Mouse (Mus musculus): ENCODE measurements at regions not wholly inside any gene's neighbourhood (a gene's known extent, or its start where the extent isn't known, plus 50 kb on each side); places are given as distances from the start of the nearest gene placed in this dataset.

GRCm38 (mm10) chr11:19264798-19265671, 246.2 kb upstream of the Meis1 start:
- no peak overlapping the region for H3K9ac ChIP-seq (ENCODE audit: insufficient read depth, low read depth, low read length, poor library complexity, severe bottlenecking)
- TF ChIP-seq ZC3H11A (IDR thresholded peaks at IDR 0.05; ENCODE audit: borderline replicate concordance, low read depth, low read length) (no peak), ZNF384 (IDR thresholded peaks at IDR 0.05; ENCODE audit: low read depth, low read length) (no peak), HCFC1 (IDR thresholded peaks at IDR 0.05; ENCODE audit: borderline replicate concordance, insufficient read depth, low read length) (no peak), MAFK (IDR thresholded peaks at IDR 0.05; ENCODE audit: insufficient read depth, low read depth, low read length) (no peak), CHD2 (IDR thresholded peaks at IDR 0.05; ENCODE audit: low read depth, low read length) (no peak)
- in situ Hi-C loops (cut with MboI; ENCODE audit: low sequenced_read_pairs in 2 of 2, unreplicated experiment in 2 of 2): no loop called here

GRCm38 (mm10) chr11:19265672-19265972, 246.8 kb upstream of the Meis1 start:
- H3K36me3 ChIP-seq (ENCODE audit: control insufficient read depth, insufficient read depth, low read length, poor library complexity, severe bottlenecking): no peaks in the 10 kb centered on the region
- H3K27ac ChIP-seq (ENCODE audit: insufficient read depth, low read depth, low read length, poor library complexity, severe bottlenecking): no peak overlapping the region
- no peak overlapping the region for H3K4me3 ChIP-seq (ENCODE audit: insufficient read depth in 1 of 2, low read depth in 1 of 2, low read length in 2 of 2, poor library complexity in 1 of 2, severe bottlenecking in 1 of 2)
- no peaks in the 10 kb centered on the region for H3K4me1 ChIP-seq (ENCODE audit: control insufficient read depth in 2 of 2, insufficient read depth in 2 of 2, low read length in 2 of 2, poor library complexity in 1 of 2)
- H3K9ac ChIP-seq (ENCODE audit: insufficient read depth, low read depth, low read length, poor library complexity, severe bottlenecking): no peak overlapping the region
- in situ Hi-C loops (cut with MboI; ENCODE audit: low sequenced_read_pairs in 2 of 2, unreplicated experiment in 2 of 2): no loop called here
- no peaks in the 10 kb centered on the region for H3K9me3 ChIP-seq (ENCODE audit: control insufficient read depth, insufficient read depth, low read depth, low read length)
- no peak for DNase-seq (ENCODE audit: low read depth, low spot score)
- TF ChIP-seq MAFK (IDR thresholded peaks at IDR 0.05; ENCODE audit: insufficient read depth, low read depth, low read length): no peak
- TF ChIP-seq ZNF384 (IDR thresholded peaks at IDR 0.05; ENCODE audit: low read depth, low read length): no peak
- no peak for TF ChIP-seq HCFC1 (IDR thresholded peaks at IDR 0.05; ENCODE audit: borderline replicate concordance, insufficient read depth, low read length)
- TF ChIP-seq ZC3H11A (IDR thresholded peaks at IDR 0.05; ENCODE audit: borderline replicate concordance, low read depth, low read length): no peak
- no peak for TF ChIP-seq CHD2 (IDR thresholded peaks at IDR 0.05; ENCODE audit: low read depth, low read length)

More at GRCm38 (mm10) chr11:19264798-19265671, 246.2 kb upstream of the Meis1 start:
- no peak for DNase-seq (ENCODE audit: low read depth, low spot score)
- no peaks in the 10 kb centered on the region for H3K4me1 ChIP-seq (ENCODE audit: control insufficient read depth in 2 of 2, insufficient read depth in 2 of 2, low read length in 2 of 2, poor library complexity in 1 of 2)
- H3K4me3 ChIP-seq (ENCODE audit: insufficient read depth in 1 of 2, low read depth in 1 of 2, low read length in 2 of 2, poor library complexity in 1 of 2, severe bottlenecking in 1 of 2): no peak overlapping the region
- H3K36me3 ChIP-seq (ENCODE audit: control insufficient read depth, insufficient read depth, low read length, poor library complexity, severe bottlenecking): no peaks in the 10 kb centered on the region
- H3K9me3 ChIP-seq (ENCODE audit: control insufficient read depth, insufficient read depth, low read depth, low read length): no peaks in the 10 kb centered on the region
- no peak overlapping the region for H3K27ac ChIP-seq (ENCODE audit: insufficient read depth, low read depth, low read length, poor library complexity, severe bottlenecking)

GRCm38 (mm10) chr11:19290971-19291370, 272.2 kb upstream of the Meis1 start:
- in situ Hi-C loops (cut with MboI; ENCODE audit: low sequenced_read_pairs in 2 of 2, unreplicated experiment in 2 of 2): no loop called here
- Histone ChIP-seq H3K4me1 (ENCODE audit: control insufficient read depth in 2 of 2, insufficient read depth in 2 of 2, low read length in 2 of 2, poor library complexity in 1 of 2) (no peaks in the 10 kb centered on the region), H3K36me3 (ENCODE audit: control insufficient read depth, insufficient read depth, low read length, poor library complexity, severe bottlenecking) (no peaks in the 10 kb centered on the region), H3K9me3 (ENCODE audit: control insufficient read depth, insufficient read depth, low read depth, low read length) (no peaks in the 10 kb centered on the region), H3K27ac (ENCODE audit: insufficient read depth, low read depth, low read length, poor library complexity, severe bottlenecking) (no peak overlapping the region), H3K4me3 (ENCODE audit: insufficient read depth in 1 of 2, low read depth in 1 of 2, low read length in 2 of 2, poor library complexity in 1 of 2, severe bottlenecking in 1 of 2) (no peak overlapping the region), H3K9ac (ENCODE audit: insufficient read depth, low read depth, low read length, poor library complexity, severe bottlenecking) (no peak overlapping the region)
- DNase-seq (ENCODE audit: low read depth, low spot score): no peak
- no peak for TF ChIP-seq ZC3H11A (IDR thresholded peaks at IDR 0.05; ENCODE audit: borderline replicate concordance, low read depth, low read length)
- no peak for TF ChIP-seq HCFC1 (IDR thresholded peaks at IDR 0.05; ENCODE audit: borderline replicate concordance, insufficient read depth, low read length)
- no peak for TF ChIP-seq ZNF384 (IDR thresholded peaks at IDR 0.05; ENCODE audit: low read depth, low read length)
- TF ChIP-seq MAFK (IDR thresholded peaks at IDR 0.05; ENCODE audit: insufficient read depth, low read depth, low read length): no peak

- TF ChIP-seq ZC3H11A (IDR thresholded peaks at IDR 0.05; ENCODE audit: borderline replicate concordance, low read depth, low read length): no peak
- no peak for TF ChIP-seq CHD2 (IDR thresholded peaks at IDR 0.05; ENCODE audit: low read depth, low read length)
- TF ChIP-seq MAFK (IDR thresholded peaks at IDR 0.05; ENCODE audit: insufficient read depth, low read depth, low read length): no peak
- no peak for TF ChIP-seq HCFC1 (IDR thresholded peaks at IDR 0.05; ENCODE audit: borderline replicate concordance, insufficient read depth, low read length)
- no peak for TF ChIP-seq ZNF384 (IDR thresholded peaks at IDR 0.05; ENCODE audit: low read depth, low read length)
- H3K27ac ChIP-seq (ENCODE audit: insufficient read depth, low read depth, low read length, poor library complexity, severe bottlenecking): no peak overlapping the region
- no peak for DNase-seq (ENCODE audit: low read depth, low spot score)
- in situ Hi-C loops (cut with MboI; ENCODE audit: low sequenced_read_pairs in 2 of 2, unreplicated experiment in 2 of 2): no loop called here
- H3K36me3 ChIP-seq (ENCODE audit: control insufficient read depth, insufficient read depth, low read length, poor library complexity, severe bottlenecking): no peaks in the 10 kb centered on the region
- H3K4me3 ChIP-seq (ENCODE audit: insufficient read depth in 1 of 2, low read depth in 1 of 2, low read length in 2 of 2, poor library complexity in 1 of 2, severe bottlenecking in 1 of 2): no peak overlapping the region
- H3K9ac ChIP-seq (ENCODE audit: insufficient read depth, low read depth, low read length, poor library complexity, severe bottlenecking): no peak overlapping the region
- no peaks in the 10 kb centered on the region for H3K4me1 ChIP-seq (ENCODE audit: control insufficient read depth in 2 of 2, insufficient read depth in 2 of 2, low read length in 2 of 2, poor library complexity in 1 of 2)
- H3K9me3 ChIP-seq (ENCODE audit: control insufficient read depth, insufficient read depth, low read depth, low read length): no peaks in the 10 kb centered on the region
Measured at GRCm38 (mm10) chr11:19299411-19299810, 280.6 kb upstream of the Meis1 start.

All from ES-E14 (cell line).